Mouse (Mus musculus) kidney, embryonic 14.5 days (tissue): ENCODE results near the gene Hadh. TPM values are rescaled to one million over a fixed set of nuclear protein-coding genes. Genes with fewer than 3 reads are reported as not detected.
A peak's percentile ranks its signal among the peaks of the same experiment; 100 is the strongest.

ENCODE experiments used
- ATAC-seq: fragments of 200-750 bp; cut with Nextera tagmentation; 2 replicates; pipeline ENCODE4 v1.8.0; 2017; ENCODE audit warnings: moderate number of reproducible peaks, mild to moderate bottlenecking, moderate TSS enrichment, moderate library complexity; ENCODE audit not compliant: low FRiP score, low TSS enrichment
- H3K27ac ChIP-seq: fragments of 300-500 bp; sonication (generic); 2 replicates; pipeline ENCODE4 v1.5.1; 2014; ENCODE audit warnings: low read depth, mild to moderate bottlenecking, low read length, moderate library complexity, mixed read lengths
- H3K27me3 ChIP-seq: fragments of 300-500 bp; sonication (generic); 2 replicates; pipeline ENCODE4 v1.6.1; 2014; ENCODE audit warnings: mild to moderate bottlenecking, low read length; ENCODE audit not compliant: control insufficient read depth, insufficient read depth
- H3K36me3 ChIP-seq: fragments of 300-500 bp; sonication (generic); 2 replicates; pipeline ENCODE4 v1.6.1; 2014; ENCODE audit warnings: low read length, mixed read lengths; ENCODE audit not compliant: control insufficient read depth, insufficient read depth
- H3K4me1 ChIP-seq: fragments of 300-500 bp; sonication (generic); 2 replicates; pipeline ENCODE4 v1.6.1; 2014; ENCODE audit warnings: low read length, mixed read lengths; ENCODE audit not compliant: control insufficient read depth, insufficient read depth
- H3K4me2 ChIP-seq: fragments of 300-500 bp; sonication (generic); replicated peaks from 2 replicates; pipeline ENCODE4 v1.6.1; 2014; ENCODE audit warnings: low read depth, mild to moderate bottlenecking, low read length
- H3K4me3 ChIP-seq: fragments of 300-500 bp; sonication (generic); 2 replicates; pipeline ENCODE4 v1.5.1; 2014; ENCODE audit warnings: mild to moderate bottlenecking, low read length
- H3K9ac ChIP-seq: fragments of 300-500 bp; sonication (generic); 2 replicates; pipeline ENCODE4 v1.6.1; 2014; ENCODE audit warnings: low read depth, mild to moderate bottlenecking, low read length, moderate library complexity
- H3K9me3 ChIP-seq: fragments of 300-500 bp; sonication (generic); 2 replicates; pipeline ENCODE4 v1.6.1; 2016; ENCODE audit warnings: low read length; ENCODE audit not compliant: control insufficient read depth
- WGBS: fragments of 180-500 bp; shearing (Covaris S2); extraction: QIAGEN DNeasy Blood & Tissue Kit; methylation state at CpG from one replicate; pipeline ENCODE4 v1.1.7; 2014; 5-methylcytosine and 5-hydroxymethylcytosine counted together
- polyA plus RNA-seq: library from polyadenylated mRNA; unstranded; fragments of >200 nt; fragmentation: Nextera tagmentation; extraction: Ambion mirVana; gene quantifications from 2 replicates; pipeline ENCODE4 v1.2.1, GENCODE M21; 2014

The Hadh gene
- 130 and 134 TPM in 2 replicates for polyA plus RNA-seq

DNA sequence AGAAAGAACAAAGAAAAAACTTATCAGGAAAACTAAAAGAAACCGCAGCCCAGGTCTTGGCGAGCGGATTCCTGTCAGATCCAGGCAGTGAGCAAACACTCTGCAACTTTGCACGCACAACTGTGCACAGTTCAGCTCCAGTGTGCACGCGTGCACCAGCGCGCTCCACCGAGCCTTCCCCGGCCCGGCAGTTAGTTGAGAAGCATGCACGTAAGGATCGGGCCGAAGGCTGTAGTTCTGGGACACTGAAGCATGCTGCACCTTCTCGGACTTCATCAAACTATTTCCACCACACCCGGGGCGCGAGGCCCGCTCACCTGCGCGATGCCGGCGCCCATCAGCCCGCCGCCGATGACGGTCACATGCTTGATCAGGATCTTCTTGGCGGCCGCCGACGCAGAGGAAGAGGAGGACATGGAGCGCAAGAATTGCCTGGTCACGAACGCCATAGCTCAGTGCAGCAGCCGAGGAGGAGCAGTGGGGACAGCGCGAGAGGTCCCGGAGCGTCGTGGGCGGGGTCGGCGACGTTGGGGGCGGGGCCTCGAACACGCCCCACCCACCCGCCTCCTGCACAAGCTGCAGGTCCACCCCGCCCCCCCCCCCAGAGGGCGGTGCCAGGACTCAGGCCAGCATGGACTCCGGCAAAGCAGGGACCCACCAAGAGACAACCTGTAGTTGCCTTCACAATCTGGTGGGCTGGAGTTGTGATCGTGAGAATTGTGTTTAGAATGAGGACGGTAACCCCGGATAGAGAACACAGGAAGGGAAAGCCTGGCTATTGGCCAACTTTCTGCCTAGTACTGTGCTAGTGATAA is at the start of gene Hadh:
Gene Hadh (minus strand): TSS at position 543 of the 815 bp plus-strand sequence.
- peak within 1 kb of the TSS; percentile 81 for H3K9ac ChIP-seq
- peak within 1 kb of the TSS; percentile 83 for H3K4me3 ChIP-seq
- peak within 1 kb of the TSS; percentile 75 for H3K4me2 ChIP-seq
- no peaks in the 10 kb centered on the region for H3K9me3 ChIP-seq
- H3K4me1 ChIP-seq: peaks cover 11% of the 10 kb centered on the region; the same call in 1 of the 2 replicates
- H3K27me3 ChIP-seq: no peaks in the 10 kb centered on the region
- no peaks in the 10 kb centered on the region for H3K36me3 ChIP-seq
- WGBS: 0% methylated on average over 52 of the region's 54 CpGs
- peak; percentile 91 for ATAC-seq
- H3K27ac ChIP-seq: peak within 1 kb of the TSS; percentile 71

DNA sequence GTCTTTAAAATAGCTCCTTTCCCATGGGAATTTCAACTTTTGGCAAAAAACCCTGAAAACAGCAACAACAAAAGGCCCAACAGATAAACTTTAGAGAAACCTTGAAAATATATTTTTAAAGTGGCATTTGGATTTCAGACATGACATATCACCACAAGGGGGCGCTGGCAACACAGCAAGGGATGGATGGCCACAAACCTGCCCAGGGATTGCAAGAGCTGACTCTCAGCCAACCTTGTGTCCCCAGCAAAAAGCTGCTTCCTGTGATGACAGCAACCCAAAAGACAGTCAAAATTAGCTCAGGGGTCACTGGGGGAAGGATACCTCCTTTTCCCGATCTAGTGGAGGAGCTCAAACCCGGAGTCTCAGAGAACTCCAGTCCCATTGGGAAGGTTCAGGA is 48.3 kb upstream of the Hadh start:
- Histone ChIP-seq H3K36me3 (no peaks in the 10 kb centered on the region), H3K4me3 (no peak overlapping the region), H3K27me3 (no peaks in the 10 kb centered on the region), H3K9me3 (no peaks in the 10 kb centered on the region), H3K9ac (no peak overlapping the region), H3K4me2 (no peak overlapping the region), H3K4me1 (no peaks in the 10 kb centered on the region), H3K27ac (no peak overlapping the region)
- no peak for ATAC-seq
- 12% methylated on average over 3 of the region's 3 CpGs for WGBS

DNA sequence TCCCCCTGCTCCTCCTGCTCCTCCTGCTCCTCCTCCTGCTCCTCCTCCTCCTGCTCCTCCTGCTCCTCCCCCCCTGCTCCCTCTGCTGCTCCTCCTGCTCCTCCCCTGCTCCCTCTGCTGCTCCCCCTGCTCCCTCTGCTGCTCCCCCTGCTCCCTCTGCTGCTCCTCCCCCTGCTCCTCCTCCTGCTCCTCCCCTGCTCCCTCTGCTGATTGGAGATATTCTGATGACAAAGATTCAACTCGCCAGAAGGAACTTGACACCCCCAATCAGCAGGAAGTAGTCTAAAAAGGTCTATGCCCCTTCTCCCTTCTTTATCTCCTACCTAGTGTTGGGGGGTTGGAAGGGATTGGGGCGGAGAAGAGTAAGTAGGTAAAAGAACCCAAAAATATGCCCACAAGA is 46.3 kb upstream of the Hadh start:
- Histone ChIP-seq H3K9ac (no peak overlapping the region), H3K27me3 (no peaks in the 10 kb centered on the region), H3K4me2 (no peak overlapping the region), H3K4me1 (no peaks in the 10 kb centered on the region), H3K4me3 (no peak overlapping the region), H3K9me3 (no peaks in the 10 kb centered on the region), H3K36me3 (no peaks in the 10 kb centered on the region), H3K27ac (no peak overlapping the region)
- ATAC-seq: no peak
- 63% methylated on average over 2 of the region's 2 CpGs for WGBS

DNA sequence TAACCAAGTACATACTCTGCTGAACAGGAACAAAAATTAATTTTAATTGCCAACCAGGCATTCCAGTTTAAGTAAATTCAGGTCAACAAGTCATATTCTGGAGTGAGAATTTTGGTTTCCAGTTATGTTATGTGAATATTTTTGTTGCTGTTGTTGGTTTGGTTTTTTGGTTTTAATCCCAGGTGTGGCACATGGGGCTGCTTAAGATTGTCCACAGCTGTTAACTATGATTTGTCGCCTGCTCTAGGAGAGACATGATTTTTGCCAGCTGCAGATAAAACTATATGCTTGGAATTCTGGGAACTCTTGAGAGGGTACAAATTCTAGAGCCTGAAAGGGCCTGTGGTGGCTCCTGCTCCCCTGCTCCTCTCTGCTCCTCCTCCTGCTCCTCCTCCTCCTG is 45.2 kb upstream of the Hadh start:
- no peak for ATAC-seq
- WGBS: 93% methylated on average over 1 of the region's 1 CpGs
- H3K4me2 ChIP-seq: no peak overlapping the region
- no peak overlapping the region for H3K9ac ChIP-seq
- no peak overlapping the region for H3K4me3 ChIP-seq
- H3K36me3 ChIP-seq: no peaks in the 10 kb centered on the region
- no peaks in the 10 kb centered on the region for H3K27me3 ChIP-seq
- H3K4me1 ChIP-seq: no peaks in the 10 kb centered on the region
- H3K9me3 ChIP-seq: no peaks in the 10 kb centered on the region
- no peak overlapping the region for H3K27ac ChIP-seq

DNA sequence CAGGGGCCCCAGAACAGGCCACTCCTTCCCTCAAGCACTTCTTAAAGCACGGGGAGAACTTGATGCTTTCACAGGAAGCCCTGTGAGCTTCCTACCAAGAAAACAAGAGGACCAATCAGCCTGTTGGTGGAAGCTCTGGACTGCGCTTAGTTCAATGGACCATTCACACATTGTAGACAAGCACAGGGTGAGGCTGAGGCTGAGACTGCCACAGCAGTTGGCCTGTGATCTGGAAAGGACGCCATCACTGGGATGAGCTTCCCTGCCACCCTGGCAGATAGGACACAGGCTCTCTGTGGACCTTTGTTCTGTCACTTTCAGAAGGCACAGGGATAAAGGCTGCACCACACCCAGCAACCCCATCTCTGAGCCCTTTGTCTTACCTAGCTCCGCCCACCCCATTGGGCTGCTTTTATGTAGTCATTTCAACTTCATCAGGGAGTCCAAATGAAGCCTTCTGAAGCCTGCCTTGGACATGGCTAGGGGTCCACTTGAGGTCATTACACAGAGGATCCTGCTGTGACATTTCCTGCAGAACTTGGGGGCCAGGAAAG is 44.1 kb upstream of the Hadh start:
- no peak overlapping the region for H3K4me3 ChIP-seq
- WGBS: 43% methylated on average over 4 of the region's 4 CpGs
- H3K36me3 ChIP-seq: no peaks in the 10 kb centered on the region
- H3K4me2 ChIP-seq: no peak overlapping the region
- no peak overlapping the region for H3K9ac ChIP-seq
- H3K4me1 ChIP-seq: no peaks in the 10 kb centered on the region
- ATAC-seq: 0 out of 2 replicates have a peak, but pooled peaks have one; percentile 40
- no peak overlapping the region for H3K27ac ChIP-seq
- H3K9me3 ChIP-seq: no peaks in the 10 kb centered on the region
- H3K27me3 ChIP-seq: no peaks in the 10 kb centered on the region

DNA sequence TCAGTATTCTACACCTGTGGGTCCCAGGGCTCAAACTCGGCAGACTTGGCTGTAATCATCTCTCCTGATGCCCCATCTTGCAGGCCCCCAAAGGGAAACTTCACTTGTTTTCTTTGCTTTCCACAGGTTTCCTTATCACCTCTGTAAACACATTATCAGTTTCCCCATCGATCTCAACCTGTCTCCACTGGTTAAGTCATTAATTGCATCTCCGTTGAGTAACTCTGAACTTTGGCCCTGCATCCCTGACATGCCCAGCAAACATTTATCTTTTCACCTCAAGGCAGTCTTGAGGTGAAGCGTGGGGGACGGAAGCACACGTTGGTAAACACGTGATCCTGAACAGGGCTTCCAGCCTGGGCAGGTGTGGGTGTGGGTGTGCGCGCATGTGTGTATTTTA is 40.4 kb upstream of the Hadh start:
- Histone ChIP-seq H3K4me3 (no peak overlapping the region), H3K27me3 (no peaks in the 10 kb centered on the region), H3K9me3 (peaks cover 13% of the 10 kb centered on the region), H3K4me1 (no peaks in the 10 kb centered on the region), H3K36me3 (no peaks in the 10 kb centered on the region), H3K4me2 (no peak overlapping the region), H3K27ac (no peak overlapping the region), H3K9ac (no peak overlapping the region)
- no peak for ATAC-seq
- 67% methylated on average over 9 of the region's 9 CpGs for WGBS

DNA sequence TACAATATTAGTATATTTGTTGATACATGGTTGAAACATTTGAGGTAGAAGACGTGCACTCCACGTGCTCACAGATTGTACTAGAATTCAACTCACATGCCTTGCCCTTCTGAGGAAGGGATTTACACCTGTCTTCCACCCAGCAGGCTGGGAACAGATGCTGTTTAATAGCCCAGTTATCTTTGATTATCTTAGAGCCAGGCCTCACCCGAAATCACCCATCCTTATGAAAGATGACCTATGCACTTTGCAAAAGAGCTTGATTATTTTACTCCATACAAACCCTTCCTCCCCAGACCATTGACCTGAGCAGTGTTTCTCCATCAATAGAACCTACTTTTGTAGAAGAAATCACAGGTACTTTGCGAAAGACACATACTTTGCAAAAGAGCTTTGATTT is 38.7 kb upstream of the Hadh start:
- Histone ChIP-seq H3K9ac (no peak overlapping the region), H3K4me3 (no peak overlapping the region), H3K4me1 (no peaks in the 10 kb centered on the region), H3K4me2 (no peak overlapping the region), H3K27ac (no peak overlapping the region), H3K27me3 (no peaks in the 10 kb centered on the region), H3K36me3 (no peaks in the 10 kb centered on the region), H3K9me3 (peaks cover 13% of the 10 kb centered on the region)
- ATAC-seq: no peak
- WGBS: 89% methylated on average over 4 of the region's 4 CpGs

DNA sequence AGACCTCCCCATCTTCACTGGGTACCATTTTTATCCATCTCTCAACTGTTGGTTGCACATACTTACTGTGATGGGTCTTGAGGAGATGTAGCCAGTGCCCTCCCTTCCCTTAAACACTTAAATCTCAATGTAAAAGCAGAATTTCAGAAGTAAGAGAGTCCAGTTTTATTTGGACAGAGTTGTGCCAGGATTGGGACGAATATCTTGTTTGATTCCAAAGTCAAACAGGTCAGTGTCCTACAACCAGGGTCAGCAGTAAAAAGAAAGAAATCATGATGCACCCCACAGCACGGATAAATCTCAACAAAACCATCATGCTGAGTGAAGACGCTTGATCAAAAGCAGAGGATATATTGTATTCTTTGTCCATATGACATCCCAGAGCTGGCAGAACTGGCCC is 35.9 kb upstream of the Hadh start:
- Histone ChIP-seq H3K9me3 (peaks cover 13% of the 10 kb centered on the region), H3K9ac (no peak overlapping the region), H3K36me3 (no peaks in the 10 kb centered on the region), H3K4me2 (no peak overlapping the region), H3K27ac (no peak overlapping the region), H3K4me3 (no peak overlapping the region), H3K4me1 (no peaks in the 10 kb centered on the region), H3K27me3 (no peaks in the 10 kb centered on the region)
- ATAC-seq: no peak
- 91% methylated on average over 3 of the region's 3 CpGs for WGBS

DNA sequence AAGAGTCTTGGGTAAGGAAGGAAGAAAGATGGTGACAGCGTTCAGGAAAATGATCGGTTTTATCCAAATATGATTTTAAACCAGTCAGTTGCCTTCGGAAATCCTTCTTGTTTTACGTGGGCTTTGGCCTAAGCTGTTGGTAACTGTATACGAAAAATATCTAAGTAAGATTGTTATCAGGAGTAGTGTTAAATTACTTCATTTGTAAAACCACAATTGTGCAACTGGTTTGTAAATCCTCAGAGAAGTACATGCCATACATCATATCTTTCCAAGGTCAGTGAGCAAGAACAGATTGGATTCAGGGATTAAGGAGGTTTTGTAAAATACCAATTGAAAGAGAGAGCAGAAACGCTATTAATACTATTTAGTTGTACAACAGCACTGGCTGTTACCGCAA is 34.4 kb upstream of the Hadh start:
- WGBS: 86% methylated on average over 7 of the region's 7 CpGs

More for the DNA sequence above, 34.4 kb upstream of the Hadh start:
- Histone ChIP-seq H3K27ac (no peak overlapping the region), H3K27me3 (no peaks in the 10 kb centered on the region), H3K4me1 (0 out of 2 replicates have a peak, but pooled peaks cover 4% of the 10 kb centered on the region), H3K9ac (no peak overlapping the region), H3K4me3 (no peak overlapping the region), H3K36me3 (no peaks in the 10 kb centered on the region), H3K9me3 (peaks cover 13% of the 10 kb centered on the region), H3K4me2 (no peak overlapping the region)
- no peak for ATAC-seq
